Mouse (Mus musculus) spleen, adult 2 months (tissue): ENCODE results near the gene Fastk.

Source experiments
- CTCF ChIP-seq: fragments of 200-500 bp; IDR thresholded peaks from 2 replicates; pipeline ENCODE4 v1.5.1; 2011; ENCODE audit warnings: mild to moderate bottlenecking, inconsistent platforms; ENCODE audit not compliant: insufficient read depth, insufficient read length, insufficient replicate concordance; ENCODE audit errors: extremely low read depth
- POLR2A ChIP-seq: fragments of 200-500 bp; IDR thresholded peaks from 2 replicates; pipeline ENCODE4 v1.6.1; 2011; ENCODE audit warnings: low read depth, low read length, inconsistent platforms

GRCm38 (mm10) chr5:24409466-24409865 lies 35.6 kb downstream of the Fastk start:
- TF ChIP-seq CTCF (no peak), POLR2A (no peak)
